Mouse (Mus musculus) hindlimb bud, embryonic 11.5 days (tissue): ENCODE measurements around the gene Odr4.

Experiments used
- DNase-seq: peaks from one replicate; pipeline ENCODE4 v3.0.0-alpha.2; 2012; ENCODE audit warnings: low read depth, low spot score; ENCODE audit errors: extremely low spot score

The Odr4 gene

GRCm38 (mm10) chr1:150319205-150319604 lies 73.7 kb downstream of the Odr4 start, which contains the start of gene Pdc:
Pdc (plus strand) TSS chr1:150319417.
- no peak for DNase-seq
